Mouse (Mus musculus) gastrocnemius, adult 8-10 months (tissue): ENCODE results near the gene Pde7b. TPM values are rescaled to one million over a fixed set of nuclear protein-coding genes. Genes with fewer than 3 reads are reported as not detected.

Source experiments
- DNase-seq, 2 experiments: peaks; one replicate each; pipeline ENCODE4 v3.0.0; 2022; ENCODE audit warnings: low spot score in 2 of 2
- total RNA-seq, 4 experiments: library from RNA; stranded (reverse); gene quantifications; 2 replicates each; pipeline ENCODE4 v1.2.4; 2022

The Pde7b gene
- total RNA-seq, 4 experiments from 2014 or later = 33.5 to 43.1 (median 41.2) TPM

- DNase-seq = no peak
These were observed 223.7 kb downstream of the Pde7b start for GRCm38 (mm10) chr10:20501221-20501620.

- no peak for DNase-seq
These were observed 229.8 kb downstream of the Pde7b start for GRCm38 (mm10) chr10:20495051-20495450.

GRCm38 (mm10) chr10:20493826-20494455 is 230.9 kb downstream of the Pde7b start:
- no peak for DNase-seq

GRCm38 (mm10) chr10:20492216-20492964 is 232.5 kb downstream of the Pde7b start:
- no peak for DNase-seq

GRCm38 (mm10) chr10:20490775-20491174 is 234.1 kb downstream of the Pde7b start:
- no peak for DNase-seq

- DNase-seq = no peak
These were observed 234.6 kb downstream of the Pde7b start for GRCm38 (mm10) chr10:20490281-20490680.

- peak; percentile 46 to 74 for DNase-seq
These were observed 238.2 kb downstream of the Pde7b start for GRCm38 (mm10) chr10:20486461-20487253.

- no peak for DNase-seq
These were observed 239.1 kb downstream of the Pde7b start for GRCm38 (mm10) chr10:20485816-20486215.

- no peak for DNase-seq
These were observed 245.4 kb downstream of the Pde7b start for GRCm38 (mm10) chr10:20479481-20479880.

- DNase-seq = no peak
These were observed 246.4 kb downstream of the Pde7b start for GRCm38 (mm10) chr10:20478456-20478855.

GRCm38 (mm10) chr10:20474831-20475230 is 250.0 kb downstream of the Pde7b start:
- no peak for DNase-seq

GRCm38 (mm10) chr10:20474036-20474435 is 250.8 kb downstream of the Pde7b start:
- no peak for DNase-seq

GRCm38 (mm10) chr10:20473505-20473904 is 251.4 kb downstream of the Pde7b start:
- no peak for DNase-seq

- DNase-seq = no peak
These were observed 252.9 kb downstream of the Pde7b start for GRCm38 (mm10) chr10:20472007-20472406.

- DNase-seq = no peak
These were observed 260.2 kb downstream of the Pde7b start for GRCm38 (mm10) chr10:20464631-20465030.

GRCm38 (mm10) chr10:20463941-20464340 is 260.9 kb downstream of the Pde7b start:
- no peak for DNase-seq

- DNase-seq = no peak
These were observed 262.3 kb downstream of the Pde7b start for GRCm38 (mm10) chr10:20462596-20462995.

- no peak for DNase-seq
These were observed 265.1 kb downstream of the Pde7b start for GRCm38 (mm10) chr10:20459657-20460350.

GRCm38 (mm10) chr10:20459160-20459559 is 265.7 kb downstream of the Pde7b start:
- DNase-seq = no peak

- DNase-seq = no peak
These were observed 270.4 kb downstream of the Pde7b start for GRCm38 (mm10) chr10:20454387-20455065.

GRCm38 (mm10) chr10:20437428-20437827 is 287.4 kb downstream of the Pde7b start:
- no peak for DNase-seq
